Mouse (Mus musculus) fat pad, adult 2 months (tissue): ENCODE measurements around the gene Ppara.

ENCODE experiments used
- DNase-seq: peaks from one replicate; pipeline ENCODE4 v3.0.0-alpha.2; 2011; ENCODE audit warnings: low read depth, low spot score; ENCODE audit errors: extremely low read depth

Gene Ppara

DNA sequence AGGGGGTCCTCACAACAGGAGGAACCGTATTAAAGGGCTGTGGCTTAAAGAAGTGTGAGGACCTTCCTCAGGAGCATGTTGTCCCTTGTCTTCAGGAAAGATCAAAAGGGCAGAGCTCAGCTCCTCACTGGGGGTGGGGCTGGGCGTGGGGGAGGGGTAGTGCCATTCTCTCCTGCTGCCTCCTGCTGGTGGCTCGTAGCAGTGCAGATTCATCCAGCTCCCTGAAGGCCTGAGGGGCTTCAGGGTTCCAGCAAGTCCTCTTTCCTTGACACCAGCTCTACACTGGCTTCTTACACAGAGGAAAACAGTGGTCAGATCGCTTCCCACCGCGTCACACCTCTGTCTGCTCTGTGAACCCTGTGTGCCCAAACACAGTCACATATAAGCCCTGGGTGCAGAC lies 106.2 kb downstream of the Ppara start:
- DNase-seq: no peak

- DNase-seq: no peak
These were observed 107.1 kb downstream of the Ppara start for GRCm38 (mm10) chr15:85841796-85842360.

DNA sequence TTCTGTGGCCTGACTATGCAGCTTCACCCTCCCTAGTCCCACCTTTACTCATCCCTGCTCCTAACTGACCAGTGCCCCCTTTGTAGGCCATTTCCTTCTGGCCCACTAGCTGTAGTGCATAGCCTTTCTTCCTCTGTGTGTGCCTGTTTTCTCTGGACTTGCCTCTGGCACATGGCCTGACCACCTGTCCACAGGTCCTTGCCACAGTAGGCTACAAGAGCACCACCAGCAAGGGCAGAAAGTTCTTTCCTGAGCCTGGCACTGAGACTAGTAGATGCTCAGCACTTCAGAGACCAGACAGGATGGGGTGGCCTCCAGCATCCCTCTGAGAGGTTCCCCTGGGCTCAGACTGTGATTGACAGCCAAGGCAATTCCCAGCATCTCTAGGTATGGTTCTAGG lies 110.3 kb downstream of the Ppara start:
- no peak for DNase-seq

DNA sequence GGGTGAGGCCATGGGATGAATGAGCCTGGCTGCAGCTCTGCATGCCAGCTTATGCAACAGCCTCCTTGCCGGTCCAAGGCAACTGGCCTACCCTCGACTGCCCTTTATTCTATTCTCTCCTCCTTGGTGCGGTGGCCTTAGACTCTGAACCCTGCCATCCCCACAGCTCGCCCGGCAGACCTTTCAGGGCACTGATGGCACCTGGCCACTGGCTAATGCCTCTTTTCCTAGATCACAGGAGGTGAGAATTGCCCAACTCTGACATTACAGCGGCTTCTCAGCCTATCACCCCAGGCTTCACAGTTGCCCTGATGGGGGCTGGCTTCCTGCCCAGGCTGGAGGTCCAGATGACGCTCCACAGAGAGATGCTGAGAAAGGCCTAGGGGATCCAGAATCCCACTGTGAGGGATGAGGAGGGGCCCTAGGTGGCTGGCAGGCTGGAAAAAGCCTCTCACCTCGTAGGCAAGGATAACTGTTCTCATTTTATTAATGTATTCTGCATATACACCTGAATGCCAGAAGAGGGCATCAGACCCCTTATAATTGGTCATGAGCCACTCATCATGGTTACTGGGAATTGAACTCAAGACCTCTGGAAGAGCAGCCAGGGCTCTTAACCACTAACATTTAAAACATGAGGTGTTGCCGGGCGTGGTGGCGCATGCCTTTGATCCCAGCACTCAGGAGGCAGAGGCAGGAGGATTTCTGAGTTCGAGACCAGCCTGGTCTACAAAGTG lies 117.0 kb downstream of the Ppara start:
- no peak for DNase-seq
